Mouse (Mus musculus) MEL (cell line): ENCODE measurements around the gene Tsc22d2. TPM values are rescaled to one million over a fixed set of nuclear protein-coding genes. Genes with fewer than 3 reads are reported as not detected.
"Not testable (repeated sequence)": the region's sequence is repeated elsewhere in the genome, so short reads cannot be mapped to it uniquely, and the experiment has no call there.

Experiments
- DNase-seq: peaks from one replicate; pipeline ENCODE4 v3.0.0; 2011; ENCODE audit warnings: low read depth, low spot score
- H3K27ac ChIP-seq: 2 replicates; pipeline ENCODE4 v1.5.1; 2012; ENCODE audit warnings: low read depth, mild to moderate bottlenecking, control low read depth, low read length, moderate library complexity; ENCODE audit not compliant: control insufficient read depth
- H3K27me3 ChIP-seq, 2 experiments: fragments of 150-350 bp in 1 of 2; sonication (generic) in 1 of 2; 2 replicates each; pipeline ENCODE4 v1.6.1; 2012; ENCODE audit warnings: low read length in 2 of 2, mild to moderate bottlenecking in 2 of 2, improper control_type of control experiment in 1 of 2, moderate library complexity in 1 of 2; ENCODE audit not compliant: insufficient read depth in 2 of 2, control insufficient read depth in 1 of 2
- H3K36me3 ChIP-seq, 2 experiments: 2 replicates each; pipeline ENCODE4 v1.6.1; 2012 to 2014; ENCODE audit warnings: low read length in 2 of 2, improper control_type of control experiment in 1 of 2, inconsistent platforms in 1 of 2, mild to moderate bottlenecking in 1 of 2; ENCODE audit not compliant: insufficient read depth in 2 of 2, control insufficient read depth in 1 of 2
- H3K4me1 ChIP-seq, 2 experiments: fragments of 150-350 bp in 1 of 2; sonication (generic) in 1 of 2; 2 replicates each; pipeline ENCODE4 v1.6.1; 2012; ENCODE audit warnings: low read length in 2 of 2, improper control_type of control experiment in 1 of 2, mild to moderate bottlenecking in 1 of 2; ENCODE audit not compliant: insufficient read depth in 2 of 2, control insufficient read depth in 1 of 2
- H3K4me3 ChIP-seq, 2 experiments: fragments of 150-350 bp in 1 of 2; sonication (generic) in 1 of 2; 2 replicates each; pipeline ENCODE4 v1.5.1; 2012; ENCODE audit warnings: low read depth in 2 of 2, low read length in 2 of 2, mild to moderate bottlenecking in 2 of 2, moderate library complexity in 2 of 2, control low read depth in 1 of 2, improper control_type of control experiment in 1 of 2; ENCODE audit not compliant: control insufficient read depth in 1 of 2, insufficient read depth in 1 of 2
- H3K79me2 ChIP-seq: 2 replicates; pipeline ENCODE4 v1.6.1; 2012; ENCODE audit warnings: mild to moderate bottlenecking, low read length, moderate library complexity; ENCODE audit not compliant: control insufficient read depth, poor library complexity, insufficient read depth
- H3K9ac ChIP-seq: 2 replicates; pipeline ENCODE4 v1.6.1; 2012; ENCODE audit warnings: low read depth, mild to moderate bottlenecking, control low read depth, low read length, moderate library complexity; ENCODE audit not compliant: control insufficient read depth, poor library complexity, severe bottlenecking
- H3K9me3 ChIP-seq: fragments of 150-350 bp; sonication (generic); replicated peaks from 2 replicates; pipeline ENCODE4 v1.6.1; 2012; ENCODE audit warnings: mild to moderate bottlenecking, low read length, improper control_type of control experiment, moderate library complexity; ENCODE audit not compliant: insufficient read depth
- CTCF ChIP-seq, 3 experiments: IDR thresholded peaks in 2 of 3; conservative IDR thresholded peaks in 1 of 3; 2 replicates each; pipeline ENCODE4 v1.5.1; 2011 to 2012; ENCODE audit warnings: low read length in 3 of 3, low read depth in 2 of 3, mild to moderate bottlenecking in 2 of 3, improper control_type of control experiment in 1 of 3, inconsistent platforms in 1 of 3, mixed read lengths in 1 of 3, moderate library complexity in 1 of 3; ENCODE audit not compliant: control insufficient read depth in 1 of 3, insufficient read depth in 1 of 3, poor library complexity in 1 of 3, severe bottlenecking in 1 of 3
- EP300 ChIP-seq, 2 experiments: IDR thresholded peaks; 2 replicates each; pipeline ENCODE4 v1.6.1; 2011; ENCODE audit warnings: improper control_type of control experiment in 2 of 2, low read length in 2 of 2, low read depth in 1 of 2, mild to moderate bottlenecking in 1 of 2
- GATA1 ChIP-seq: IDR thresholded peaks from 2 replicates; pipeline ENCODE4 v1.6.1; 2011; ENCODE audit warnings: low read depth, low read length, improper control_type of control experiment
- MAFK ChIP-seq: IDR thresholded peaks from 2 replicates; pipeline ENCODE4 v1.6.1; 2011; ENCODE audit warnings: low read depth, mild to moderate bottlenecking, low read length, improper control_type of control experiment, borderline replicate concordance
- MAX ChIP-seq: IDR thresholded peaks from 2 replicates; pipeline ENCODE4 v1.6.1; 2011; ENCODE audit warnings: low read length, improper control_type of control experiment
- MAZ ChIP-seq: IDR thresholded peaks from 2 replicates; pipeline ENCODE4 v1.6.1; 2012; ENCODE audit warnings: low read depth, mild to moderate bottlenecking, inconsistent platforms, low read length, improper control_type of control experiment
- MEF2A ChIP-seq: IDR thresholded peaks from 2 replicates; pipeline ENCODE4 v1.6.1; 2014; ENCODE audit warnings: low read depth, mild to moderate bottlenecking, inconsistent platforms, low read length, improper control_type of control experiment; ENCODE audit not compliant: poor library complexity, insufficient replicate concordance, severe bottlenecking; ENCODE audit errors: extremely low read depth
- MYB ChIP-seq: IDR thresholded peaks from 2 replicates; pipeline ENCODE4 v1.6.1; 2011; ENCODE audit warnings: mild to moderate bottlenecking, low read depth, low read length, improper control_type of control experiment
- MYC ChIP-seq: IDR thresholded peaks from 2 replicates; pipeline ENCODE4 v1.6.1; 2011; ENCODE audit warnings: low read depth, mild to moderate bottlenecking, low read length, improper control_type of control experiment, moderate library complexity
- RAD21 ChIP-seq: IDR thresholded peaks from 2 replicates; pipeline ENCODE4 v1.6.1; 2011; ENCODE audit warnings: mild to moderate bottlenecking, low read depth, low read length, improper control_type of control experiment
- RCOR1 ChIP-seq: IDR thresholded peaks from 2 replicates; pipeline ENCODE4 v1.6.1; 2012; ENCODE audit warnings: low read depth, mild to moderate bottlenecking, inconsistent platforms, low read length, improper control_type of control experiment
- SMC3 ChIP-seq: IDR thresholded peaks from 2 replicates; pipeline ENCODE4 v1.6.1; 2011; ENCODE audit warnings: low read depth, low read length, improper control_type of control experiment
- TAL1 ChIP-seq: IDR thresholded peaks from 2 replicates; pipeline ENCODE4 v1.6.1; 2012; ENCODE audit warnings: mild to moderate bottlenecking, inconsistent platforms, low read length, moderate library complexity, mixed read lengths
- USF1 ChIP-seq: IDR thresholded peaks from 2 replicates; pipeline ENCODE4 v1.6.1; 2014; ENCODE audit warnings: low read depth, mild to moderate bottlenecking, inconsistent platforms, low read length, improper control_type of control experiment, moderate library complexity
- ZKSCAN1 ChIP-seq: IDR thresholded peaks from 2 replicates; pipeline ENCODE4 v1.6.1; 2012; ENCODE audit warnings: low read depth, mild to moderate bottlenecking, inconsistent platforms, low read length, improper control_type of control experiment, moderate library complexity
- ZNF384 ChIP-seq: IDR thresholded peaks from 2 replicates; pipeline ENCODE4 v1.6.1; 2012; ENCODE audit warnings: low read depth, mild to moderate bottlenecking, inconsistent platforms, low read length, improper control_type of control experiment
- polyA plus RNA-seq, 2 experiments: library from polyadenylated mRNA; stranded (reverse) in 1 of 2; unstranded in 1 of 2; fragments of >175 nt in 1 of 2; fragments of >200 nt in 1 of 2; gene quantifications; 2 replicates each; pipeline versions ENCODE4 v1.2.1 to v1.2.4; 2012; ENCODE audit warnings: low replicate concordance in 2 of 2, low read depth in 1 of 2; ENCODE audit not compliant: insufficient read length in 2 of 2, insufficient read depth in 1 of 2, missing spikeins in 1 of 2
- total RNA-seq: library from RNA; depleted of rRNA; stranded (reverse); fragments of 300-350 nt; gene quantifications from 2 replicates; pipeline ENCODE4 v1.2.3, GENCODE M21; 2012

Tsc22d2 gene
- total and polyA plus RNA-seq, 3 experiments, result 10.7 to 13.3 TPM; not detected in 1

- TF ChIP-seq ZNF384 (no peak), GATA1 (no peak), USF1 (no peak)
These were observed 55.3 kb downstream of the Tsc22d2 start (continued) for GRCm38 (mm10) chr3:58469655-58470437.

GRCm38 (mm10) chr3:58475298-58475697 lies 60.8 kb downstream of the Tsc22d2 start:
- not testable (repeated sequence) for H3K4me3 ChIP-seq, DNase-seq, H3K79me2 ChIP-seq, H3K27ac ChIP-seq, H3K9me3 ChIP-seq, H3K4me1 ChIP-seq, H3K36me3 ChIP-seq, H3K9ac ChIP-seq, H3K27me3 ChIP-seq
- peak; percentile 31; the same call in 1 of the 2 replicates for TF ChIP-seq ZNF384

GRCm38 (mm10) chr3:58478755-58479455 lies 64.4 kb downstream of the Tsc22d2 start:
- Histone ChIP-seq H3K4me1 (no peaks in the 10 kb centered on the region), H3K4me3 (no peak overlapping the region), H3K27ac (no peak overlapping the region), H3K36me3 (no peaks in the 10 kb centered on the region), H3K9ac (no peak overlapping the region), H3K79me2 (no peaks in the 10 kb centered on the region), H3K27me3 (peaks cover 2% of the 10 kb centered on the region in 2 experiments; a peak in 3 of 4 replicates), H3K9me3 (no peaks in the 10 kb centered on the region)
- TF ChIP-seq ZNF384 (peak; percentile 56; the same call in 1 of the 2 replicates), ZKSCAN1 (no peak)
- no peak for DNase-seq

GRCm38 (mm10) chr3:58485883-58486282 lies 71.4 kb downstream of the Tsc22d2 start:
- Histone ChIP-seq H3K27ac (no peak overlapping the region), H3K27me3 (no peaks in the 10 kb centered on the region; a peak in 1 of 4 replicates), H3K36me3 (no peaks in the 10 kb centered on the region; a peak in 1 of 4 replicates), H3K4me1 (peaks cover 0 to 2% of the 10 kb centered on the region in 2 experiments; a peak in 1 of 4 replicates), H3K4me3 (no peak overlapping the region), H3K9me3 (no peaks in the 10 kb centered on the region), H3K9ac (no peak overlapping the region), H3K79me2 (no peaks in the 10 kb centered on the region)
- DNase-seq, result peak; percentile 74
- TF ChIP-seq EP300 (IDR thresholded peaks at IDR 0.05; ENCODE audit: low read depth in 1 of 2, low read length in 2 of 2), result no peak
- TF ChIP-seq USF1, result no peak
- no peak for TF ChIP-seq MAFK
- TF ChIP-seq MEF2A, result no peak
- no peak for TF ChIP-seq MYB
- no peak for TF ChIP-seq TAL1
- TF ChIP-seq MYC, result peak; percentile 78
- no peak for TF ChIP-seq MAX
- peak; percentile 47 for TF ChIP-seq SMC3
- TF ChIP-seq RAD21, result peak; percentile 43
- peak; percentile 61 to 74 (median 64) for TF ChIP-seq CTCF (IDR thresholded peaks at IDR 0.05 in 2 of 3, conservative IDR thresholded peaks at IDR 0.05 in 1 of 3; ENCODE audit: control insufficient read depth in 1 of 3, insufficient read depth in 1 of 3, low read depth in 2 of 3, low read length in 3 of 3, poor library complexity in 1 of 3, severe bottlenecking in 1 of 3)
- TF ChIP-seq RCOR1, result no peak
- TF ChIP-seq MAZ, result no peak
